In genomic region chr1:58304296-58304695, GRCm38 (mm10) we compare ENCODE assay signal across 10 mouse cellular contexts. TPM values are rescaled to one million over a fixed set of nuclear protein-coding genes. Genes with fewer than 3 reads are reported as not detected.
DNase-seq lines count a peak whose midpoint lies in the region; ATAC-seq and TF ChIP-seq lines count a peak whose summit lies in the region.
"Had no signal": no experiment of that assay in that cellular context is flagged by ENCODE, and none has a peak within 500 bp of the region (broad histone marks: within the 10 kb centered on the region; RNA-seq: fewer than 3 reads in every experiment).

No protein-coding gene starts in this region.

- H3K36me3 ChIP-seq in heart, adult 2 months (ENCODE audit: control insufficient read depth, insufficient read depth, low read length) = no peaks in the 10 kb centered on the region
- no peaks in the 10 kb centered on the region for H3K36me3 ChIP-seq in heart, embryonic 11.5 days (ENCODE audit: control insufficient read depth, insufficient read depth, low read length)
- no peaks in the 10 kb centered on the region for H3K36me3 ChIP-seq in heart, embryonic 16.5 days (ENCODE audit: control insufficient read depth, insufficient read depth)
- no peaks in the 10 kb centered on the region for H3K36me3 ChIP-seq in stomach, embryonic 14.5 days (ENCODE audit: control insufficient read depth, insufficient read depth, low read length)
- no peaks in the 10 kb centered on the region for H3K36me3 ChIP-seq in neural tube, embryonic 15.5 days

- no peaks in the 10 kb centered on the region for H3K79me2 ChIP-seq in heart, adult 2 months (replicated peaks; ENCODE audit: control insufficient read depth, insufficient read depth, low read length)

- ATAC-seq in heart, embryonic 11.5 days (replicated peaks; ENCODE audit: insufficient number of reproducible peaks, low FRiP score, low TSS enrichment) = no peak
- ATAC-seq in heart, embryonic 16.5 days (replicated peaks; ENCODE audit: extremely low read depth, insufficient read depth, low FRiP score) = peak; percentile 21; the same call in 1 of the 2 replicates
- ATAC-seq in stomach, embryonic 14.5 days (ENCODE audit: insufficient number of reproducible peaks, insufficient read depth, low FRiP score, low read depth) = peak; percentile 11; the same call in 1 of the 2 replicates
- no peak for ATAC-seq in neural tube, embryonic 15.5 days (ENCODE audit: low FRiP score)

- no peak for TF ChIP-seq EP300 in heart, adult 2 months (IDR thresholded peaks at IDR 0.05; ENCODE audit: insufficient read depth, low read depth, low read length)

- no peaks in the 10 kb centered on the region for H3K9me3 ChIP-seq in heart, embryonic 11.5 days (replicated peaks; ENCODE audit: control insufficient read depth, low read length)
- H3K9me3 ChIP-seq in heart, embryonic 16.5 days (replicated peaks; ENCODE audit: control insufficient read depth, low read length) = no peaks in the 10 kb centered on the region
- no peaks in the 10 kb centered on the region for H3K9me3 ChIP-seq in stomach, embryonic 14.5 days (ENCODE audit: control insufficient read depth, low read depth, low read length)
- H3K9me3 ChIP-seq in neural tube, embryonic 15.5 days (replicated peaks) = no peaks in the 10 kb centered on the region

- WGBS in heart, adult 2 months = 51% methylated on average over 12 of the region's 12 CpGs
- WGBS in heart, embryonic 11.5 days (ENCODE audit: insufficient replicate concordance) = 63% methylated on average over 12 of the region's 12 CpGs
- 54% methylated on average over 12 of the region's 12 CpGs for WGBS in heart, embryonic 16.5 days
- 43% methylated on average over 12 of the region's 12 CpGs for WGBS in stomach, embryonic 14.5 days
- whole genome bisulfite sequencing in neural tube, embryonic 15.5 days = 56% methylated on average over 12 of the region's 12 CpGs

- TF ChIP-seq CTCF in heart, adult 2 months (IDR thresholded peaks at IDR 0.05) = no peak

- no peak overlapping the region; the same call in 1 of the 2 replicates for H3K27ac ChIP-seq in heart, adult 2 months
- no peak overlapping the region for H3K27ac ChIP-seq in heart, embryonic 11.5 days (ENCODE audit: low read depth, low read length)
- H3K27ac ChIP-seq in heart, embryonic 16.5 days (ENCODE audit: low read length) = no peak overlapping the region
- peak overlapping the region; percentile 71 for H3K27ac ChIP-seq in stomach, embryonic 14.5 days (ENCODE audit: low read length)
- no peak overlapping the region for H3K27ac ChIP-seq in neural tube, embryonic 15.5 days (replicated peaks)

- H3K4me1 ChIP-seq in heart, adult 2 months (ENCODE audit: control insufficient read depth, insufficient read depth, low read length) = peaks cover 4% of the 10 kb centered on the region
- peaks cover 6% of the 10 kb centered on the region; the same call in 1 of the 2 replicates for H3K4me1 ChIP-seq in heart, embryonic 11.5 days (ENCODE audit: control insufficient read depth, insufficient read depth, low read length)
- H3K4me1 ChIP-seq in heart, embryonic 16.5 days (ENCODE audit: control insufficient read depth, insufficient read depth, low read length) = 0 out of 2 replicates have a peak, but pooled peaks cover 3% of the 10 kb centered on the region
- peaks cover 14% of the 10 kb centered on the region; the same call in 1 of the 2 replicates for H3K4me1 ChIP-seq in stomach, embryonic 14.5 days (ENCODE audit: control insufficient read depth, insufficient read depth, low read length)
- no peaks in the 10 kb centered on the region for H3K4me1 ChIP-seq in neural tube, embryonic 15.5 days

- H3K4me3 ChIP-seq in heart, adult 2 months = no peak overlapping the region
- H3K4me3 ChIP-seq in heart, embryonic 11.5 days (ENCODE audit: low read depth, low read length) = no peak overlapping the region
- no peak overlapping the region for H3K4me3 ChIP-seq in heart, embryonic 16.5 days (ENCODE audit: low read length)
- no peak overlapping the region for H3K4me3 ChIP-seq in stomach, embryonic 14.5 days (ENCODE audit: low read depth, low read length)
- no peak overlapping the region for H3K4me3 ChIP-seq in neural tube, embryonic 15.5 days (replicated peaks)

- H3K4me2 ChIP-seq in heart, embryonic 11.5 days = no peak overlapping the region
- H3K4me2 ChIP-seq in heart, embryonic 16.5 days (ENCODE audit: low read depth, low read length) = no peak overlapping the region
- no peak overlapping the region for H3K4me2 ChIP-seq in stomach, embryonic 14.5 days (replicated peaks; ENCODE audit: low read depth, low read length)
- no peak overlapping the region for H3K4me2 ChIP-seq in neural tube, embryonic 15.5 days

- DNase-seq in heart, adult 2 months = peak; percentile 31 to 39
- DNase-seq in Muller cell, postnatal 12 days (ENCODE audit: inconsistent ontology term) = peak; percentile 74
- no peak for DNase-seq in layer of hippocampus, postnatal 36 days
- DNase-seq in left cerebral cortex, adult 11 months (ENCODE audit: low spot score) = no peak
- DNase-seq: cerebellum, adult 2 months had no signal

- H3K27me3 ChIP-seq in heart, adult 2 months (ENCODE audit: control insufficient read depth, insufficient read depth, low read length) = no peaks in the 10 kb centered on the region
- H3K27me3 ChIP-seq in heart, embryonic 11.5 days (ENCODE audit: control insufficient read depth, insufficient read depth, low read length) = no peaks in the 10 kb centered on the region
- H3K27me3 ChIP-seq in heart, embryonic 16.5 days (ENCODE audit: control insufficient read depth, insufficient read depth, low read length) = no peaks in the 10 kb centered on the region
- no peaks in the 10 kb centered on the region for H3K27me3 ChIP-seq in stomach, embryonic 14.5 days (ENCODE audit: control insufficient read depth, insufficient read depth, low read length)
- H3K27me3 ChIP-seq in neural tube, embryonic 15.5 days (replicated peaks) = no peaks in the 10 kb centered on the region

- H3K9ac ChIP-seq in heart, adult 2 months (ENCODE audit: low read depth, low read length) = no peak overlapping the region
- H3K9ac ChIP-seq in heart, embryonic 11.5 days (ENCODE audit: low read depth, low read length) = no peak overlapping the region
- no peak overlapping the region for H3K9ac ChIP-seq in heart, embryonic 16.5 days (ENCODE audit: low read length)
- H3K9ac ChIP-seq in stomach, embryonic 14.5 days (replicated peaks; ENCODE audit: low read depth, low read length) = no peak overlapping the region
- H3K9ac ChIP-seq in neural tube, embryonic 15.5 days (replicated peaks) = no peak overlapping the region

- intact Hi-C loops in heart, adult 2 months (cut with DNase I) = no loop called here

- no peak for TF ChIP-seq POLR2A in heart, adult 2 months (IDR thresholded peaks at IDR 0.05; ENCODE audit: insufficient read depth, low read depth, low read length)

RNA-seq across cellular contexts. Expression of gene Aox2, which starts 26.2 kb away (rescaled TPM):
- total RNA-seq in heart, adult 2 months (2021) = not detected
- not detected in 2 replicates for polyA plus RNA-seq in heart, adult 2 months (2012; rRNA removed)
- not detected in 2 replicates for polyA plus RNA-seq in heart, embryonic 11.5 days (2014; fragmentation: Nextera tagmentation; extraction: Ambion mirVana)
- 0.05 TPM in 1 of 2 replicates, not detected in the other for polyA plus RNA-seq in heart, embryonic 16.5 days (2015; fragmentation: Nextera tagmentation; extraction: Ambion mirVana)
- 0.10 TPM in 2 replicates for polyA plus RNA-seq in stomach, embryonic 14.5 days (2014; fragmentation: Nextera tagmentation; extraction: Ambion mirVana)
- not detected for total RNA-seq in layer of hippocampus, postnatal 36 days (2021)
- 0.04 and 0.10 TPM in 2 replicates for polyA plus RNA-seq in neural tube, embryonic 15.5 days (2015; fragmentation: Nextera tagmentation; extraction: Ambion mirVana)
- polyA plus RNA-seq: midbrain, postnatal 0 days had no signal

Comparison
In these comparisons a context has a peak if more than half of its experiments do, and no peak if none do; other contexts are left out.
1. ATAC-seq: peak in heart, embryonic 16.5 days (single experiment) and stomach, embryonic 14.5 days (single experiment); none in heart, embryonic 11.5 days (single experiment) and neural tube, embryonic 15.5 days (single experiment).
2. DNase-seq: peak in heart, adult 2 months (2 of 2) and Muller cell, postnatal 12 days (single experiment); none in layer of hippocampus, postnatal 36 days (0 of 2) and left cerebral cortex, adult 11 months (single experiment).